Mouse (Mus musculus) lung, postnatal 0 days (tissue): ENCODE data around the gene Hmgxb4. TPM values are rescaled to one million over a fixed set of nuclear protein-coding genes. Genes with fewer than 3 reads are reported as not detected.

Source experiments
- ATAC-seq: fragments of 200-750 bp; cut with Nextera tagmentation; 2 replicates; pipeline ENCODE4 v1.8.0; 2017; ENCODE audit warnings: moderate library complexity
- DNase-seq: peaks from one replicate; pipeline ENCODE4 v3.0.0-alpha.2; 2016; ENCODE audit warnings: low spot score
- H3K27ac ChIP-seq: fragments of 300-500 bp; sonication (generic); 2 replicates; pipeline ENCODE4 v1.5.1; 2014; ENCODE audit warnings: antibody characterized with exemption, mild to moderate bottlenecking, low read length, mixed read lengths
- H3K27me3 ChIP-seq: fragments of 300-500 bp; sonication (generic); replicated peaks from 2 replicates; pipeline ENCODE4 v1.6.1; 2014; ENCODE audit warnings: low read length, mixed read lengths; ENCODE audit not compliant: insufficient read depth
- H3K36me3 ChIP-seq: fragments of 300-500 bp; sonication (generic); 2 replicates; pipeline ENCODE4 v1.6.1; 2014; ENCODE audit warnings: low read length, mixed read lengths; ENCODE audit not compliant: insufficient read depth
- H3K4me1 ChIP-seq: fragments of 300-500 bp; sonication (generic); 2 replicates; pipeline ENCODE4 v1.6.1; 2014; ENCODE audit warnings: antibody characterized with exemption, low read depth, low read length, mixed read lengths; ENCODE audit not compliant: insufficient read depth
- H3K4me2 ChIP-seq: fragments of 300-500 bp; sonication (generic); replicated peaks from 2 replicates; pipeline ENCODE4 v1.6.1; 2014; ENCODE audit warnings: low read depth, mild to moderate bottlenecking, low read length, moderate library complexity, mixed read lengths
- H3K4me3 ChIP-seq: fragments of 300-500 bp; sonication (generic); 2 replicates; pipeline ENCODE4 v1.5.1; 2014; ENCODE audit warnings: low read depth, low read length
- H3K9ac ChIP-seq: fragments of 300-500 bp; sonication (generic); replicated peaks from 2 replicates; pipeline ENCODE4 v1.6.1; 2014; ENCODE audit warnings: low read depth, mild to moderate bottlenecking
- H3K9me3 ChIP-seq: fragments of 300-500 bp; sonication (generic); 2 replicates; pipeline ENCODE4 v1.6.1; 2016; ENCODE audit warnings: low read length, mixed read lengths
- CTCF ChIP-seq: IDR thresholded peaks from 2 replicates; pipeline ENCODE4 v1.5.1; 2016; ENCODE audit warnings: antibody characterized with exemption, mild to moderate bottlenecking
- EP300 ChIP-seq: IDR thresholded peaks from 2 replicates; pipeline ENCODE4 v1.6.1; 2016; ENCODE audit warnings: antibody characterized with exemption, mild to moderate bottlenecking, control low read depth
- WGBS: fragments of 180-500 bp; shearing (Covaris S2); extraction: QIAGEN DNeasy Blood & Tissue Kit; methylation state at CpG from one replicate; pipeline ENCODE4 v1.1.7; 2014; 5-methylcytosine and 5-hydroxymethylcytosine counted together
- polyA plus RNA-seq: library from polyadenylated mRNA; unstranded; fragments of >200 nt; fragmentation: Nextera tagmentation; extraction: Ambion mirVana; gene quantifications from 2 replicates; pipeline ENCODE4 v1.2.1, GENCODE M21; 2015

The Hmgxb4 gene
- polyA plus RNA-seq, 1 experiment from 2014 or later: 21.2 TPM

DNA sequence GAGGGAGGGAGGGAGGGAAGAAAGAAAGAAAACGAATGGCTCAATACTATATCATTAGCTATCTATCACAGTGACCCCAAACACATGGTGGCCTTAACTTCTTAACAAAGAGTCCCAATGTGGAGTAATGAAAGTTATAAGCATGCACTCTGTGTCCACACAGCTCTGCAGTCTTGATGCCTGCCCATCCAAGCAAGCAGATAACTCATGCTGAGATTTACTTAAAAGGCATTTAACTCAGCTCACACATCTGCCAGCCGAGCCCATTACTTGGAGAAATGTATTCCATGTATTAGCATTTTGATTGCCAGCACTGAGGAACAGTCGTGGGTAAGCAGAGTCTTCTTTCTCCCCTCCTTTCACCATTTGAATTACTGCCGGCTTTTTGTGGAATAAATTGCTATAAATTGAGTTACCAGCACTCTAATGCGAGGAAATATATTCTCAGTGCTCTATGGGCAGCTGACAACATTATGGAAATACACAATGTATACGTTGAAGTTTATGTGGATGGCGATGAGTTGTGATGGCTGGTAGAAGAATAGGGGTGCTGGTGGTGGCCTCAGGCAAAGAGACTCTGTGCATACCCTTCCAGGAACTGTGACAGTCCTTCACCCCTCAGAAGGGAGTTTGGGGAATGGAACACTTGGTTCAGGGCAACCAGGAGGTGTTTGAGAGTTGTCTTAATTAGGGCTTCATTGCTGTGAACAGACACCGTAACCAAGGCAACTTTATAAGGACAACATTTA, 19.9 kb upstream of the Hmgxb4 start:
- no peak overlapping the region for H3K27ac ChIP-seq
- H3K9me3 ChIP-seq: no peaks in the 10 kb centered on the region
- H3K27me3 ChIP-seq: no peaks in the 10 kb centered on the region
- H3K36me3 ChIP-seq: no peaks in the 10 kb centered on the region
- WGBS: 77% methylated on average over 8 of the region's 8 CpGs
- H3K4me1 ChIP-seq: no peaks in the 10 kb centered on the region
- no peak overlapping the region for H3K4me3 ChIP-seq
- H3K9ac ChIP-seq: no peak overlapping the region
- no peak for ATAC-seq
- no peak overlapping the region for H3K4me2 ChIP-seq
- DNase-seq: no peak
- TF ChIP-seq EP300: no peak
- TF ChIP-seq CTCF: no peak

DNA sequence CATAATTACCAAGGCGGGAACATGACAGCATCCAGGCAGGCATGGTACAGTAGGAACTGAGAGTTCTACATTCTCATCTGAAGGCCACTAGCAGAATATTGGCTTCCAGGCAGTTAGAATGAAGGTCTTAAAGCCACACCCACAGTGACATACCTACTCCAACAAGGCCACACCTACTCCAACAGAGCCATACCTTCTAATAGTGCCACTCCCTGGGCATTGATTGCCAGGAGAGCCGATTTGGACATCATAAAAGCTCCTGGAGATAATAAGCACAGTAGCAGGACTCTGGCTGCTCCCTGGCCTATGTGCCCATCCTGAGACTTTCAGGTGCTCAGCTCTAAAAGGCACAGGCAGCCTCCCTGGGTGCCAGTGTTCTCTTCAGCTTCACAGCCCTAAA, 19.3 kb upstream of the Hmgxb4 start:
- Histone ChIP-seq H3K27me3 (no peaks in the 10 kb centered on the region), H3K4me3 (no peak overlapping the region), H3K4me2 (no peak overlapping the region), H3K36me3 (no peaks in the 10 kb centered on the region), H3K27ac (no peak overlapping the region), H3K4me1 (no peaks in the 10 kb centered on the region), H3K9ac (no peak overlapping the region), H3K9me3 (no peaks in the 10 kb centered on the region)
- DNase-seq (no peak), ATAC-seq (no peak)
- WGBS: 77% methylated on average over 2 of the region's 2 CpGs
- TF ChIP-seq CTCF (no peak), EP300 (no peak)

DNA sequence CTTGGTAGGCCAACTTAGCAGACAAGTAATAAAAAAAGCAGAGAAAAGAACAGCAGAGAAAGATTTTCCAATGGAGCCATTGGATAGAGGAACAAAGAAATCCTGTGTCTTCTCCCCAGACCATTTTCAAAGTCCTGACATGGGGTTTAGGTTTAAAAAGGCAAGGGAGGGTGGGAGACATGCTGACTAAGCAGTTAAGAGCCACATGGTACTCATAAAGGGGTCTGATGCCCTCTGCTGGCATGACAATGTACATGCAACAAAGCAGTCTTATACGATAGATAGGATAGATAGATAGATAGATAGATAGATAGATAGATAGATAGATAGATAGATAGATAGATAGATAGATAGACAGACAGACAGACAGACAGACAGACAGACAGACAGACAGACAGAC, 15.7 kb upstream of the Hmgxb4 start:
- H3K4me1 ChIP-seq: no peaks in the 10 kb centered on the region
- H3K27ac ChIP-seq: no peak overlapping the region
- DNase-seq (peak; percentile 35), ATAC-seq (no peak)
- no peaks in the 10 kb centered on the region for H3K36me3 ChIP-seq
- TF ChIP-seq EP300: no peak
- TF ChIP-seq CTCF: peak; percentile 63
- no peaks in the 10 kb centered on the region for H3K9me3 ChIP-seq
- H3K4me2 ChIP-seq: no peak overlapping the region
- WGBS: 41% methylated on average over 1 of the region's 1 CpGs
- H3K27me3 ChIP-seq: no peaks in the 10 kb centered on the region
- H3K4me3 ChIP-seq: no peak overlapping the region
- no peak overlapping the region for H3K9ac ChIP-seq

DNA sequence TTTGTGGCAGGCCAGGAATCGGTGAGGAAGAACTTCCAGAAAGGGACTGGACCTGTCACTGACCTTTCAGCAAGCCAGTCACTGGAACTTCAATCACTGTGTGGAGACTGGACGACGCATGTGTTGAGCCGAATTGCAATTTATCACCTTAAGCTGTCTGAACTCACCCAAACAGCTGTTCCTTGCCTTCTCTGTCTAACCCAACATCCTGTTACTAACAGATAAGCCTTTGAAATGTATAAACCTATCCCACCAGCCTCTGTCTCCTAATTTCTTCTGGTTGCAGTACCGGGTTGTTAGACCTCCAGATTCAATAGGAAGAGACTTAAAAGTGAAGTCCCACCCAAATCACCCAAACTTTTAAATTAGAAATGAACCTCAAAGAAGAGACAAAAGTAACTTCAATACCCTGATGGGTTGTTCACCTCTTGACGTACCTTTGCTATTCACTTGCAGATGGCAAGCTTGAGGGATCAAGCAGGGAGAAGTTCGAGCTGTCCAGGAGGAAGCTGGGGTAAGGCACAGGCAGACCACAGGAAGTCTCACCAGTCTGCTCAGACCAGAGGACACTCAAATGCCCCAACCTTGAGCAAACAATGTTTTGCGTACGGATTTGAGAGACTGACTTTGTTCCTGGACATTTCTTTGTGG, 13.0 kb upstream of the Hmgxb4 start:
- H3K9ac ChIP-seq: no peak overlapping the region
- no peak overlapping the region for H3K4me3 ChIP-seq
- H3K36me3 ChIP-seq: no peaks in the 10 kb centered on the region
- ATAC-seq (peak; percentile 62), DNase-seq (no peak)
- no peaks in the 10 kb centered on the region for H3K9me3 ChIP-seq
- H3K27ac ChIP-seq: no peak overlapping the region
- H3K4me2 ChIP-seq: 0 out of 2 replicates have a peak overlapping the region, but pooled peaks have one; percentile 20
- no peaks in the 10 kb centered on the region for H3K27me3 ChIP-seq
- WGBS: 29% methylated on average over 9 of the region's 9 CpGs
- TF ChIP-seq EP300 (no peak), CTCF (no peak)
- no peaks in the 10 kb centered on the region for H3K4me1 ChIP-seq

DNA sequence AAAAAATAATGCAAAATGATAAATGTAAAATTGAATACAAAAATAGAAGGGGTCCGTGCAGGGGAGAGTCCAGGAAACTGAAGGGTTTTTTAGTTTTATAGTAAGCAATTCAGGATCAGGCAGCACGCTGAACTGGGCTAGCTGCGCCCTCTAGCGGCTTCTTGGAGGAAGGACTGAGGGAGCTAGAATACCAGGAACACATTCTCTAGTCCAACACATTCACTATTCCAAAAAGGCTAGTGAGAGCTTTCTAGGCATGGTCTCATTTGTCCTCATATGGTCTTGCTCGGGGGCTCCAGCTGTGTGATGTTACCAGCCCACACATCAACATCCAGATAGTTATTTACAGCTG, 12.5 kb upstream of the Hmgxb4 start:
- Histone ChIP-seq H3K4me3 (no peak overlapping the region), H3K4me1 (no peaks in the 10 kb centered on the region), H3K27me3 (no peaks in the 10 kb centered on the region), H3K4me2 (0 out of 2 replicates have a peak overlapping the region, but pooled peaks have one; percentile 20), H3K9me3 (no peaks in the 10 kb centered on the region), H3K36me3 (no peaks in the 10 kb centered on the region), H3K27ac (no peak overlapping the region), H3K9ac (no peak overlapping the region)
- 0 out of 2 replicates have a peak, but pooled peaks have one; percentile 63 for ATAC-seq
- peak; percentile 72 for DNase-seq
- TF ChIP-seq CTCF: peak; percentile 85
- no peak for TF ChIP-seq EP300
- WGBS: 1% methylated on average over 5 of the region's 5 CpGs

DNA sequence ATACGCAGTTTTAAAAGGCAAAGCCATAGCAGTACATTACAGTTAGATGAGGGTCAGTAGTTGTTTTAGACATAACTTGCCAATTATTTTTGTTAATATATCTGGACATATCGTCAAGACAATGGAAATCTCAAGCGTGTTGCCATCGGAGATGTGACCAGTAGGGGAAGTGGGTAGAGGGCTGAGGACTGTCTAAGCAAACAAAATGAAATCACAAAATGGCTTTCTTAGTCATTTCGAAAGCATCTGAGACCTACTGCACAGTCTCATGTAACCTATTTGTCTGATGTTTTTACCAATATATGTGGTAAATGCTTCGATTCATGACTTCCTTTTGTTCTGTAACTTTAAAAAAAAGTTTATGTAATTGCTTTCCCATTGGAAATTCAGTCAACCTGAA, 11.3 kb upstream of the Hmgxb4 start:
- Histone ChIP-seq H3K4me2 (no peak overlapping the region), H3K4me1 (no peaks in the 10 kb centered on the region), H3K9me3 (no peaks in the 10 kb centered on the region), H3K27me3 (no peaks in the 10 kb centered on the region), H3K27ac (no peak overlapping the region), H3K9ac (no peak overlapping the region), H3K36me3 (no peaks in the 10 kb centered on the region), H3K4me3 (no peak overlapping the region)
- 81% methylated on average over 6 of the region's 6 CpGs for WGBS
- TF ChIP-seq CTCF (no peak), EP300 (no peak)
- no peak for DNase-seq
- ATAC-seq: no peak
